Mouse (Mus musculus) brain, adult 2 months (tissue): Measurements from ENCODE around the gene Pnpla7.

ENCODE experiments used
- DNase-seq: peaks from one replicate; pipeline ENCODE4 v3.0.0; 2011; ENCODE audit warnings: low read depth, low spot score

Gene Pnpla7

DNA sequence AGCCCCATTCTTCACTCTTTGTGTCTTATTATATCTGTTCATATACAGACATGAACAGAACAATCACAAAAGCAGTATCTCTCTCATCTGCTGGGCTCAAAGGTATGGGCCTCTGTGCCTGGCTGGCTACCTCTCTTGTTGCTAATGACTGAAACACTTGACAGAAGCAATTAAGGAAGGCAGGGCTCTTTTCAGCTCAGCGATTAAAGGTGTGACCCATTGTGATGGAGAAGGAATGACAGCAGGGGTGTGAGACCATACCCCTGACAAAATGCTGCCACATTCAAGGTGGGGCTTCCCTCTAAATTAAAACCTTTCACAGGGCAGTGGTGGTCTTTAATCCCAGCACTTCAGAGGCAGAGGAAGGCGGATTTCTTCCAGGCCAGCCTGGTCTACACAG is 11.9 kb downstream of the Pnpla7 start:
- DNase-seq, result no peak

DNA sequence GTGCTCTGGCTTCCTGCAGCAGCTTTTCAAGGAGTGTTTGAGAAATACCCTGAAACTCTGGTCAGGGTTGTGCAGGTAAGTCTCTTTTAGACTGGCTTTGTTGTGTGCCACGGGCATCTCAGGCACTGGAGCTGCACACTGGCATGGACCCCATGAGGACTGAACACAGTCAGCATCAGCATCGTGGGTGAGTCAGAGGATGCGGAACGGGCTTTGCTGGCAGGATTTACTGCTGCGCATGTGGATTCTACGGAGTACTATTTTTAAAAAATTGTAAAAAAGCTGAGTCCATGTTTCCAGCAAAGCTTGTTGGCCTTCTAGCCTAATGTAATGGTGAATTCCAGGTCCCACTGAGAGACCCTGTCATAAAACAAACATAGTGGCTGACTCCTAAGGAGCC is 19.5 kb downstream of the Pnpla7 start:
- DNase-seq, result peak; percentile 67

DNA sequence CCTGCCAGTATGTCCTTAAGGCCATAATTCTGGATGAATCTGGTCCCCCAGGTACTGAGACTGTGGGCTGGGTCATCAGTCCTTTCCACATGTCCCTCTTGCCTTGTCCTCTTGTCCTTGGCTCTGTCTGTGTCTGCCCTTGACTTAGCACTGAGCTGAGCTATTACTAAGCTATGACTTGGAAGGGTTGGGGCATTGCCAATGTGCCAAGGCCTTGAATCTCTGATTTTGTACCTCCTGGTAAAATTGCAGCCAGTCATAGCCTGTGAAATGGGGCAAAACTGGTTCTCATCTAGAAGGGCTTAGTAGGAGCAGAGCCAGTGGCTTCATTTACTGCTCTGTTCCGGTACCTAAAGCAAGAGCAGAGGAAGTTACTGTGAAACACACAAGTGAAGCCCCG is 20.6 kb downstream of the Pnpla7 start:
- DNase-seq, result no peak

DNA sequence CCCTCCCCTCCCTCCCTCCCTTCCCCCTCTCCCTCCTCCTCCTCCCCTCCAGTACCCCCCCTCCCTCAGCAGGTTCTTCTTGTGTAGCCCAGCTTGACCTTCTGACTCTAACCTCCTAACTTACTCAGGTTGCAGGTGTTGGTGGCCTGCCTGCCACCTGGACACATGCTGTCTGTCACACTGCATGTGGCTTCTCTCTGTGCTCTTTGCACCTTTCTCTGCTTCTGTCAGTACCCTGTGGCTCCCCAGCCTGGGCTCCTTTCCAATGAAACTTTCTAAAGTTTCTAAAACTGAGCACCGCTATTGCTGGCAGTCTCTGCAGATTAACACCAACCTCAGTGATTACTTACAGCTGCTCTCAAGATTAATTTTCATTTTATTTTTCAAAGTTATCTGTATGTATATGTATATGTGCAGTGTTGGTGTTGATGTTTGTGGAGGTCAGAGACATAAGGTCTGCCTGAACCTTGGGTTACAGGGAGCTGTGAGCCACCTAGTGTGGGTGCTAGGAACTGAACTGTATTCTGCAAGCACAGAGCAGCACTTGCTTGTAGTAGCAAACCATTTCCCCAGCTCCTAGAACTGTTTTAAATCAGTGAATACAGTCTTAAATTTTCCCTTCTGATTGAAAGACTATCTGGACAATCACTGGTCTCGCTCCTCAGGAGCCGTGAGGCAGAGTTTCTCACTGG is 24.9 kb downstream of the Pnpla7 start:
- DNase-seq, result peak; percentile 55

DNA sequence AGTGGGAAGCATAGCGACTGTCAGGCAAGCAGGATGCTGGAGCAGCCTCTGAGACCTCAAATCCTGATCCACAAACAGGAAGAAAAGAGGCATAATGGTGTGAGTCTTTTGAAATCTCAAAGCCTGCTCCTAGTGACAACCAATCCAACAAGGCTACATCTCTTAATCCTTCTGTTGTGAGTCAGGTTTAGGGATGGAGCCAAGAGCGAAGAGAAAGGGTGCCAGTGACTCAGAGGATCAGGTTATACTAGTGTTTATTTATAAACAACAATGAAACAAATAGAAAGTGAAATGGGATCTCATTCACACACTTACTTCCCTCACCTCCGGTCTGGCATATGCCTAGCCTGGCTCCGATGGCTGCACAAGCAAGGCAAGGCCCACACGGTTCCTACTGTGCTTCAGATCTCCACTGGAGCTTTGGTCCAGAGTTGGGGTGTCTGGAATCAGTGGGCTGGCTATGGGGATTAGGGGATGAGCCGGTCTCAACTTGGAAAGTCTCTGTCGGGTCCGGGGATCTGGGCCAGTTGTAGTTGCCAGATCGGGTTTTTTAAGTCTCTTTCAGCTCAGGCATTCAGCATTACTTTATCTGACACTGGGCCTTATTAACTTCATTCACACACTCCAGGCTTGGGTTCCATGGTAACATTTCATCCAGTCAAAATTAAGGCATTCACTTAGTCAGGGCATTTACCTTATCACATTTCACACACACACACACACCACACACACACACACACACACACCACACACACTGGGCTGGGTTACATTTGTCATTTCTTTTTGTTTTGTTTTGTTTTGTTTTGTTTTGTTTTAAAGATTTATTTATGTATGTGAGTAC is 28.3 kb downstream of the Pnpla7 start:
- DNase-seq, result no peak

DNA sequence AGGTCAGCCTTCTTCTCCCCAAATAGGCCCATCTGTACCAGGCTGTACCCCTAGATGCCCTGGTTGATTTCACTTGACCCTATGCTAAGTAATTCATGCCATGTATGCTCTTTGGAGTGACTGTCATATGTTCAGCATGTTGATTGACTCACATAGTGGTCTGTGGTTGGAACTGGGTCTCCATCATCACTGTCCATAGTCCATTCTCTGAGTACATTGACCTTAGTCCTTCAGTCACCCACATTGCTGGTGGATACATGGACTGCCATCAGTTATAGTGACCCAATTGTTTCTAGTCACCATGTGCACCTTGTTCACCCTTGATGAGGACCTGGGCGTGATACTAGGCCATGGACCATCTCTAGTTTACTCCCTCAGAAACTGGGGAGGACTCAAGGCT is 30.9 kb downstream of the Pnpla7 start:
- DNase-seq, result no peak

DNA sequence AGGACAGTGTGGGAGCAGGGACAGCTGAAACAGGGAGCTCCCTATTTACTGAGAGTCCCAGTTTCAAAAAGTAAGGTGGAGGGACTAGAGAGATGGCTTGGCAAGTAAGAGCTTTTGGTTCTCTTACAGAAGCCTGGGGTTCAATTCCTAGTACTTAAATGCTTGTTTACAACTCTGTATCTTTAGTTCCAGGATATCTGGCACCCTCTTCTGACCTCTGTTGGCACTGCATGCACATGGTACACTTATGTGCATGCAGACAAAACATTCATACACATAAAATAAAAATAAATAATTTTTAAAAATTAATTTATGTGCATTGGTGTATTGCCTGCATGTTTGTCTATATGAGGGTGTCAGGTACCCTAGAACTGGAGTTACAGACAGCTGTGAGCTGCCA is 32.4 kb downstream of the Pnpla7 start:
- no peak for DNase-seq

DNA sequence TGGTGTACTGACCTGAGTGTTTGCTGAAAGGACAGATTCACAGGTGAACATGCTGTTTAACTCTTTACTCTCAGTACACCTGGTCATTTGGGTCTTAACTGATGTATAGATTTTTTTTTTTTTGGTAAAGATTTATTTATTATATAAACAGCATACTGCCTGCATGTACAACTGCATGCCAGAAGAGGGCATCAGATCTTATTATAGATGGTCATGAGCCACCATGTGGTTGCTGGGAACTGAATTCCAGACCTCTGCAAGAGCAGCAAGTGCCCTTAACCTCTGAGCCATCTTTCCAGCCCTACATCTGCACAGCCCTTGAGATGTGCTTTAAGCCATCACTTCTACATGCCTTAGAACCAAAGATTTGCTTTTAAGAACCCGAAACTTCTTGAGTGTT is 46.8 kb downstream of the Pnpla7 start:
- DNase-seq, result no peak

DNA sequence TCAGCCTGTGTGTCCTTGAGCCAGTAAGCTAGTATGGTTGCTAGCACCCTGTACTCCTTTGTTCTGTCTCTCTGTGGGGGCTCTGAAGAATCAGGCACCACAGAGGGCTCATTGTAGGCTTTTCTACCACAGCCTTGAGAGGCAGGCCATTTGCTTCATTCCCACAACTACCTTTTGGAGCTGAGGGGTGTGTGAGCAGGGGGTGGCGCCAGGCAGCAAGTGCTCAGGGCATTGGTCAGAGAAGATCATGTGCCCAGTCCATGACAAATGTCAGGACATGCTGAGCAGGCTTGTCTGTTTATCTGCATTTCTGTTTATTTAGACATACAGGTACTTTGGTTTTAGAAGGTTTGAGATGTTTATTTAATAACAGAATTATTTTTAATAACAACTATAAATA is 49.3 kb downstream of the Pnpla7 start:
- DNase-seq, result no peak

DNA sequence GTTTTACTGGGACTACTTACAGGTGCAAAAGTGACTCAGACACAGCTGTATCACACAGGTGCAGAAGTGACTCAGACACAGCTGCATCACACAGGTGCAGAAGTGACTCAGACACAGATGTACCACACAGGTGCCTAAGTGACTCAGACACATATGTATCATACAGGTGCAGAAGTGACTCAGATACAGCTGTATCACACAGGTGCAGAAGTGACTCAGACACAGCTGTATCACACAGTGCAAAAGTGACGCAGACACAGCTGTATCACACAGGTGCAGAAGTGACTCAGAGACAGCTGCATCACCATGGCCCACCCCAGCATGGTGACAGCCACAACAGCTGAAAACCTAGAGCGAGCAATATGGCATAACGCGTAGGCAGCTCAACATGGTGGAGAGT is 59.2 kb downstream of the Pnpla7 start:
- no peak for DNase-seq

DNA sequence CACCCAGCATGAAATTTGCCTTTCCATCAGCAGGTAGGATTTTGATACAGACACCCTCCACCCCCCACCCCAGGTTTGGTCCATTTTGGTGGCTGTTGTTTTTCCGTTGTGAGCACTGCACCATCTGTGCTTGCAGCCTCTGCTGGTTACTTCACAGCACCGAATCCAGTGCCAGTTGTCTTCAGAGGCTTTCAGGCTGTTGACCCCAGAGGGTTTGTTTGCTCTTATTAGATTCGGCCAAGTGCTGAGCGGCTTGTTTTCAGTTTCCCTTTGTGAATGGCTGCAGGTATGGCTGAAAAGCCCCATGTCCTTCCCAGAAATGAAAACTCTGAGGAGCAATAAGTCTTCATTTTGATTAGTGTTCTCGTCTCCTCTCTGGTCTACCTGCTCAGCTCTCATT is 64.3 kb downstream of the Pnpla7 start:
- no peak for DNase-seq

DNA sequence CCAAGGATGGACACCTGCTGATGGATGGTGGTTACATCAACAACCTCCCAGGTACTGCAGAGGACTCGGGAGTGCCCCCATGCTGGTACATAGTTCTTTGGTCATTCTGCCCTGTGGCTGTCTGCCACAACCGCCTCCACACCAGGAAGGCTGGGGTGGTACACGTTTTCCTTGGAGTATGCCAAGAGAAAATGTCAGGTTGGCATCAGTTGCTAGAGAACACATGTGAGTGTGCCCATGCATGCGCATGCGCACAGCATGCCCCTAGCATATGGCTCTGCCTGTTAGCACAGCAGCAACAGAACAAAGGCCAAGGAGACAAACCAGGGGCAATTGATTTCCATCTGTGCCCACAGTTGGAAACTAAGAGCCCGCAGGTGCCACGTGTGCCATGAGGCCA is 75.1 kb downstream of the Pnpla7 start:
- peak; percentile 94 for DNase-seq

DNA sequence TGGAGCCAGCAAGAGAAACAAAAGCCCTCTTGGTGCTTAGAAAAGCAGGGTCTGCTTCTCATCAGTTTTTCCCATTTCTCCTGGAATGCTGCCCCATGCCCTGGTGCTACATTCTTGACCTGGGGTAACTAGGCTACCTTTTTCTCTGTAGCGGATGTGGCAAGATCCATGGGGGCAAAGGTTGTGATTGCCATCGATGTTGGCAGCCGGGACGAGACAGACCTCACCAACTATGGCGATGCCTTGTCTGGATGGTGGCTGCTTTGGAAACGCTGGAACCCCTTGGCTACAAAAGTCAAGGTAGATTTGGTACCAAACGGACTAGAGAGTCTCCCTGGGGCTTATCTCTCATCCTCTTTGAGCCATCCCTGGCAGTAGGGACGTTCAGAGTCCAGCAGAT is 75.6 kb downstream of the Pnpla7 start:
- no peak for DNase-seq

DNA sequence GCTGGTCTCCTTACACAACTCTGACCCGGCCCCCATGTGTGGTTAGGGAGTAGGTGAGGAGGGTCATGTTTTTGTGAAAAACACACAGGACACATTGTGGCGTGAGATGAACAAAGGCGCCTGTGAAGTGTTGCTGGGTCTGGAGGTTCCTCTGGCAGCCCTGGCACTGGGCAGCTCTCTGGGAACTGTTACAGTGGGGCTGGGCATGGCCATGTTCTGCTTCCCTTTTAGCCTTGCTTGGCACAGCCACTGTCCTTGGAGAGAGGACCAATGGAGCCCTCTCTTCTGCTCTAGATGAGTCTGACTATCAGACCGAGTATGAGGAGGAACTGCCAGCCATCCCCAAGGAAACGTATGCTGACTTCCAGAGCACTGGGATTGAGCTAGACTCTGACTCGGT is 77.3 kb downstream of the Pnpla7 start:
- DNase-seq, result no peak

DNA sequence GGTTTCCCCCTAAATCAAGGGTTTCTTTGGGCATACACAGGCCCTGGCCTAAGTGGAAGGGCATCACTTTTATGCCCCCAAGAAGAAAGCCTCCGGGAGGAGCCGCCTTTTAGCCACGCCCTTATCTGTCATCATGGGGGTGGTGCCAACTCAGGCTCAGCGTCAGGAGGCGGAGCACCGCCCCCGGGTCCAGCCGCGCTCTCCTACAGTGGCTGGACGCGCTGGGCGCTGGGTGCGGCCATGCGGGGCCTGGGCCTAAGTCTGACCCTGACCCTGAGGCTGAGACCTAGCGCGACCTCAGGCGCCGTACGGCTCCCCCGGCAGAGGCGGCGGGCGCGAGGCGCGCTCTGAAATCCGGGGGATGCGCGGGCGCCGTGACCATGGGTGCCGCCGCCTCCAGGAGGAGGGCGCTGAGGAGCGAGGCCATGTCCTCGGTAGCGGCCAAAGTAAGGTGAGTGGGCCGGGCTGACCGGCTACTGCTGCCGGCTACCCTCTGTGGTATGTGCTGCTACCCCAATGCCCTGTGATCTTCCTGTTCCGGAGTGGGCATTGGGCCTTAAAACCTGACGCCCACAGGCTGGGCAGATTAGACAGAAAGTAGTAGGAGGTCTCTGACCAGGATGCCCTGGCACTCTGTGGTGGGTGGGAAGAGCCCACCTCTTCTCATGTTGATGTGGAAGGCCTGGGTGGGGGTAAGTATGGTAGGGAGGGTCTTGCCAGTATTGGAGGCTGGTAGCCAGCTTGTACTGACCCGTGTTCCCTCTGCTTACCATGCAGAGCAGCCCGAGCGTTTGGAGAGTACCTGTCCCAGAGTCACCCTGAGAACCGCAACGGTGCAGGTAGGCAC is 78.6 kb downstream of the Pnpla7 start, which contains the start of gene Nsmf:
TSS of gene Nsmf (plus strand) at position 135 of the 847 bp plus-strand sequence.
- DNase-seq, result peak; percentile 93

DNA sequence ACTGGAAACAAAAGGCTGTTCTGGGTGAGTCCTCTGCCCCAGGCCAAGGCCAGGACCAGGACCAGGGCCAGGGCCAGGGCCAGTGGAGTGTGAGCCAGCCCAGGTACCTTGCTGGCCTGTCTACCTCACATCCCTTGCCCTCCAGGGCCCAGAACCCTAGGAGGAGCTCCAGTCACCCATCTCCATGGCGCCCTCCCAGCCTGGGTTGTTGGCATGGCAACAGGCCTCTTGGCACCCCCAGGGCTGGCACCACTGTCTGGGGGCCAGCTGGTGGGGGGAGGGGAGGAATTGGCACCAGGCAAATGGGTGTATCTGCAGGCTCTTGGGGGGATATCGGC is 79.2 kb downstream of the Pnpla7 start:
- DNase-seq, result peak; percentile 85

DNA sequence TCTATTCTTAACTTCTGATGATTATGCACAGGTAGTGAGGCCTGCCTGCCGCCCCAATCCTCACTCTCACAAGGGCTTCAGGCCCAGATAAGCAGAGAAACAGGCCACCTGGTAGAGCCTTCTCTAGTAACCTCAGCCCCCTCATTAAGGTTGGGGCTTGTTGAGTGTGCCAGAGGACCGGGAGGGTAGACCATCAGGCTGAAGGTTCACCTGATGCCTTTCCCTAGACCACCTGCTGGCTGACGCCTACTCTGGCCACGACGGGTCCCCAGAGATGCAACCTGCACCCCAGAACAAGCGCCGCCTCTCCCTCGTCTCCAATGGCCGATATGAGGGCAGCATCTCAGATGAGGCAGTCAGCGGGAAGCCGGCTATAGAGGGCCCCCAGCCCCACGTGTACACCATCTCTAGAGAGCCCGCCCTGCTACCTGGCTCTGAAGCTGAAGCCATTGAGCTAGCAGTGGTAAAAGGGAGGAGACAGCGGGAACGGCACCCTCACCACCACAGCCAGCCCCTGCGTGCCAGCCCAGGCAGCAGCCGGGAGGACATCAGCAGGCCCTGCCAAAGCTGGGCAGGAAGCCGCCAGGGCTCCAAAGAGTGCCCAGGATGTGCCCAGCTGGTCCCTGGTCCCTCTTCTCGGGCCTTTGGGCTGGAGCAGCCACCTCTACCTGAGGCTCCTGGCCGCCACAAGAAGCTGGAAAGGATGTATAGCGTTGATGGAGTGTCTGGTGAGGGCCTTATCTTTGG is 79.7 kb downstream of the Pnpla7 start:
- no peak for DNase-seq

DNA sequence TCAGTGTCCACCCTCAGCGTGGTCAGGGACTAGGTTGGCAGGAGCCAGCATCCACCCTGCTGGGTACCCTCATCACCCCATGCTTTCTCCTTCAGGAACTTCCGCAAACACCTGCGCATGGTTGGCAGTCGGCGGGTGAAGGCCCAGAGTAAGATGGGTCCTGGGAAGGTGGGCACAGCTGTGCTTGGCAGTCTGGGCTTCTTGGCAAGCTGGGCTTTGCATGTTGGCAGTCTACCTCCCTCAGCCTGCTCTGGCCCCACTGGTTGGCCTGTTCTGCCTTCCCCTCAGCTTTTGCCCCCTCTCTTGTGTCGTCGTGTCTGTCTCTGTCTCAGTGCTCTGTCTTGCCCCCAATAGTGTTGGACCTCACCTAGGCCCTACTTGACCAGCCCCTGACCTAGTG is 83.1 kb downstream of the Pnpla7 start:
- DNase-seq, result no peak

DNA sequence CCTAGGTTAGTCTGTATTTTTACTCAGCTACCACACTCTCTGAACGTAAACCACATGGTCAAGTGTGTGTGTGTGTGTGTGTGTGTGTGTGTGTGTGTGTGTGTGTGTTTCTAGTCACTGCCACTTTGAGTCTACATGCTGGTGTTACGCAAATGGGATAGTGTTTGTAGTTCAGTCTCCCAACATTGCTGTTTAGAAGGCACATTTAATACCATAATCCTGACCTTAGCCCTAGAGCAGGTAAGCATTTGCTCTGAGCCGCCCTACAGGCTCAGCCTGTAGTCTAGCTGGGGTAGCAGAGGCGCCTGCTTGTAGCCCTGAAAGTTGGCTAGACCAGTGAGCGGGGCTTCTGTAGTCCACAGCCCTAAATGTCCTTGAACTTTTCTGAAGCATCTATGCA is 87.7 kb downstream of the Pnpla7 start:
- DNase-seq, result no peak

DNA sequence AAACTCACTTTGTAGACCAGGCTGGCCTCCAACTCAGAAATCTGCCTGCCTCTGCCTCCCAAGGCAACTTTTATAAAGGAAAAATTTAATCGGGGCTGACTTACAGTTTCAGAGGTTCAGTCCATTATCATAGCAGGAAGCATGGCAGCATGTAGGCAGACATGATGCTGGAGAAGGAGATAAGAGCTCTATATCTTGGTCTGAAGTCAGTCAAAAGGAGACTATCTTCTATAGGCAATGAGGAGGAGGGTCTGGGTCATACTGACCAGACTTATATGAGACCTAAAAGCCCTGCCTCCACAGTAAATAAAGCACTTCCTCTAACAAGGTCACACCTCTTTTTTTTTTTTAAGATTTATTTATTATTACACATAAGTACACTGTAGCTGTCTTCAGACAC is 88.5 kb downstream of the Pnpla7 start:
- DNase-seq, result no peak

DNA sequence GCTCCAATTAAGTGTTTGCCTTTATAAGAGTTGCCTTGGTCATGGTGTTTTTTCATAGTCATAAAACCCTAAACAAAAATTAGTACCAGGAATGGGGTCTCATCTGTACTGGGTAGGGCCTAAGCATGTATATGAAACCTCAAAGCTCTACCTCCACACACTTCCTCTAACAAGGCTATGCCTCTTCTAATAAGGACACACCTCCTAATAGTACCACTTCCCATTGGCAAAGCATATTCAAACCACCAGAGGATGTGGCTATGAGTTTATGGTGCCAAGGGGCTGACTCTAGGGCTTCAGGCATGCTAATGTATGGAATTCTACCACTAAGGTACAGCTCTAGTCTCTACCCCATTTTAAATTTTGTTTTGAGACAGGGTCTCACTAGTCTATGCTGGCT is 89.7 kb downstream of the Pnpla7 start:
- no peak for DNase-seq

DNA sequence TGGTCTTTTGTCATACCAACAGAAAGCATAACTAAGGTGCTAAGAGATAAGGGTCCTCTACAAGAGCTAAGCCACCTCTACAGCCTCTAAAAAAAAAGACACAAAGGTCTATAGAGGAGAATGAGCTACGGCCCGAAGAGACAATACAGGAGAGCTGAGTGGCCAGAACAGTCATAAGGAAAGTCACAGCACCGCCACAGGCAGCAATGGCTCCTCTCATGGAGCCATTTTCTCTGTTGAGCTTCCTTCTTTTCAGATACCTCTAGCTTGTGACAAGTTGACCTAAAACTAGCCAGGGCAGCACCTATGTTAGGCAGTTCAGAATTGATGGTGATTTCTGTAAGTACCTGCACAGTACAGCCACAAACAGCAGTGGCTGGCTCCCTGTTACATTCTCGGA is 90.7 kb downstream of the Pnpla7 start:
- no peak for DNase-seq
